Mouse (Mus musculus) heart, postnatal 0 days (tissue): Measurements from ENCODE around the gene Fn1. TPM values are rescaled to one million over a fixed set of nuclear protein-coding genes. Genes with fewer than 3 reads are reported as not detected.

Experiments used
- ATAC-seq: fragments of 200-750 bp; cut with Nextera tagmentation; 2 replicates; pipeline ENCODE4 v1.8.0; 2017; ENCODE audit warnings: low read depth, moderate number of reproducible peaks, moderate library complexity; ENCODE audit not compliant: insufficient read depth
- DNase-seq: peaks from one replicate; pipeline ENCODE4 v3.0.0-alpha.2; 2016; ENCODE audit warnings: low spot score
- H3K27ac ChIP-seq: fragments of 300-500 bp; sonication (generic); 2 replicates; pipeline ENCODE4 v1.5.1; 2014; ENCODE audit warnings: low read depth, mild to moderate bottlenecking
- H3K27me3 ChIP-seq: fragments of 300-500 bp; sonication (generic); 2 replicates; pipeline ENCODE4 v1.6.1; 2014; ENCODE audit warnings: low read length, mixed read lengths; ENCODE audit not compliant: control insufficient read depth, insufficient read depth
- H3K36me3 ChIP-seq: fragments of 300-500 bp; sonication (generic); replicated peaks from 2 replicates; pipeline ENCODE4 v1.6.1; 2014; ENCODE audit warnings: low read length, mixed read lengths; ENCODE audit not compliant: control insufficient read depth, insufficient read depth
- H3K4me1 ChIP-seq: fragments of 300-500 bp; sonication (generic); 2 replicates; pipeline ENCODE4 v1.6.1; 2014; ENCODE audit warnings: antibody characterized with exemption; ENCODE audit not compliant: control insufficient read depth, insufficient read depth
- H3K4me2 ChIP-seq: fragments of 300-500 bp; sonication (generic); 2 replicates; pipeline ENCODE4 v1.6.1; 2014; ENCODE audit warnings: low read depth, mild to moderate bottlenecking, low read length, moderate library complexity
- H3K4me3 ChIP-seq: fragments of 300-500 bp; sonication (generic); 2 replicates; pipeline ENCODE4 v1.5.1; 2014; ENCODE audit warnings: low read depth, low read length
- H3K9ac ChIP-seq: fragments of 300-500 bp; sonication (generic); replicated peaks from 2 replicates; pipeline ENCODE4 v1.6.1; 2014; ENCODE audit warnings: low read depth, low read length, mixed read lengths
- H3K9me3 ChIP-seq: fragments of 300-500 bp; sonication (generic); replicated peaks from 2 replicates; pipeline ENCODE4 v1.6.1; 2016; ENCODE audit warnings: low read length; ENCODE audit not compliant: control insufficient read depth
- CTCF ChIP-seq: IDR thresholded peaks from 2 replicates; pipeline ENCODE4 v1.5.1; 2016; ENCODE audit warnings: antibody characterized with exemption, control low read depth, low read depth
- EP300 ChIP-seq: IDR thresholded peaks from 2 replicates; pipeline ENCODE4 v1.6.1; 2016; ENCODE audit warnings: antibody characterized with exemption, low read depth
- WGBS: fragments of 180-500 bp; shearing (Covaris S2); extraction: QIAGEN DNeasy Blood & Tissue Kit; methylation state at CpG from one replicate; pipeline ENCODE4 v1.1.7; 2014; 5-methylcytosine and 5-hydroxymethylcytosine counted together
- polyA plus RNA-seq: library from polyadenylated mRNA; unstranded; fragments of >200 nt; fragmentation: Nextera tagmentation; extraction: Ambion mirVana; gene quantifications from 2 replicates; pipeline ENCODE4 v1.2.1, GENCODE M21; 2015
- total RNA-seq: library from RNA; depleted of rRNA; stranded (reverse); fragments of >200 nt; gene quantifications from 2 replicates; pipeline ENCODE4 v1.2.3, GENCODE M21; 2014; ENCODE audit warnings: low replicate concordance

Fn1 gene
- total and polyA plus RNA-seq, 2 experiments from 2014 or later, result 84.2 to 234 TPM

GRCm38 (mm10) chr1:71648166-71648565, 4.8 kb downstream of the Fn1 start:
- TF ChIP-seq CTCF, result no peak
- TF ChIP-seq EP300, result no peak
- DNase-seq (no peak), ATAC-seq (no peak)
- no peak overlapping the region for H3K4me3 ChIP-seq
- no peak overlapping the region for H3K27ac ChIP-seq
- no peak overlapping the region for H3K9ac ChIP-seq
- 77% methylated on average over 7 of the region's 7 CpGs for WGBS
- peaks cover 38% of the 10 kb centered on the region for H3K36me3 ChIP-seq
- no peaks in the 10 kb centered on the region for H3K9me3 ChIP-seq
- H3K4me1 ChIP-seq, result no peaks in the 10 kb centered on the region
- no peak overlapping the region for H3K4me2 ChIP-seq
- H3K27me3 ChIP-seq, result no peaks in the 10 kb centered on the region

GRCm38 (mm10) chr1:71646774-71647173, 6.2 kb downstream of the Fn1 start:
- Histone ChIP-seq H3K4me2 (no peak overlapping the region), H3K9me3 (no peaks in the 10 kb centered on the region)
- no peak for DNase-seq

GRCm38 (mm10) chr1:71645999-71646398, 7.0 kb downstream of the Fn1 start:
- H3K9ac ChIP-seq, result no peak overlapping the region
- no peak overlapping the region for H3K4me2 ChIP-seq
- no peaks in the 10 kb centered on the region for H3K4me1 ChIP-seq
- H3K9me3 ChIP-seq, result no peaks in the 10 kb centered on the region
- no peak overlapping the region for H3K4me3 ChIP-seq
- DNase-seq (no peak), ATAC-seq (no peak)
- WGBS, result 66% methylated on average over 3 of the region's 3 CpGs
- H3K36me3 ChIP-seq, result peaks cover 60% of the 10 kb centered on the region
- TF ChIP-seq EP300 (no peak), CTCF (no peak)
- no peaks in the 10 kb centered on the region for H3K27me3 ChIP-seq
- no peak overlapping the region for H3K27ac ChIP-seq

More at GRCm38 (mm10) chr1:71646774-71647173, 6.2 kb downstream of the Fn1 start:
- no peak for ATAC-seq
- no peak overlapping the region for H3K27ac ChIP-seq
- H3K9ac ChIP-seq, result no peak overlapping the region
- peaks cover 52% of the 10 kb centered on the region for H3K36me3 ChIP-seq
- TF ChIP-seq EP300 (no peak), CTCF (no peak)
- WGBS, result 74% methylated on average over 5 of the region's 5 CpGs
- no peak overlapping the region for H3K4me3 ChIP-seq
- no peaks in the 10 kb centered on the region for H3K4me1 ChIP-seq
- H3K27me3 ChIP-seq, result no peaks in the 10 kb centered on the region

GRCm38 (mm10) chr1:71645466-71645865, 7.5 kb downstream of the Fn1 start:
- no peaks in the 10 kb centered on the region for H3K27me3 ChIP-seq
- H3K9ac ChIP-seq, result no peak overlapping the region
- H3K27ac ChIP-seq, result no peak overlapping the region
- H3K4me2 ChIP-seq, result no peak overlapping the region
- peaks cover 65% of the 10 kb centered on the region for H3K36me3 ChIP-seq
- no peak overlapping the region for H3K4me3 ChIP-seq
- H3K4me1 ChIP-seq, result no peaks in the 10 kb centered on the region
- no peak for DNase-seq
- TF ChIP-seq EP300 (no peak), CTCF (no peak)
- no peaks in the 10 kb centered on the region for H3K9me3 ChIP-seq
- 90% methylated on average over 13 of the region's 13 CpGs for WGBS
- ATAC-seq, result no peak

GRCm38 (mm10) chr1:71642794-71643193, 10.2 kb downstream of the Fn1 start:
- H3K27me3 ChIP-seq, result no peaks in the 10 kb centered on the region
- no peak overlapping the region for H3K9ac ChIP-seq
- peaks cover 69% of the 10 kb centered on the region for H3K36me3 ChIP-seq
- TF ChIP-seq EP300 (no peak), CTCF (no peak)
- no peaks in the 10 kb centered on the region for H3K9me3 ChIP-seq
- WGBS, result 92% methylated on average over 10 of the region's 10 CpGs
- H3K4me1 ChIP-seq, result no peaks in the 10 kb centered on the region
- H3K4me2 ChIP-seq, result no peak overlapping the region
- no peak overlapping the region for H3K4me3 ChIP-seq
- ATAC-seq (no peak), DNase-seq (no peak)
- H3K27ac ChIP-seq, result no peak overlapping the region

- ATAC-seq, result no peak
- 74% methylated on average over 11 of the region's 11 CpGs for WGBS
- Histone ChIP-seq H3K36me3 (peaks cover 76% of the 10 kb centered on the region), H3K27ac (no peak overlapping the region), H3K9ac (no peak overlapping the region), H3K4me1 (no peaks in the 10 kb centered on the region), H3K4me2 (no peak overlapping the region), H3K27me3 (no peaks in the 10 kb centered on the region), H3K9me3 (no peaks in the 10 kb centered on the region), H3K4me3 (no peak overlapping the region)
- TF ChIP-seq CTCF (no peak), EP300 (no peak)
- DNase-seq, result no peak
Observed at GRCm38 (mm10) chr1:71641206-71641605, 11.8 kb downstream of the Fn1 start.
